Mouse (Mus musculus) liver, postnatal 0 days (tissue): ENCODE measurements around the gene Mcu. TPM values are rescaled to one million over a fixed set of nuclear protein-coding genes. Genes with fewer than 3 reads are reported as not detected.

Experiments used
- ATAC-seq: fragments of 200-750 bp; cut with Nextera tagmentation; 2 replicates; pipeline ENCODE4 v1.8.0; 2017; ENCODE audit warnings: mild to moderate bottlenecking, moderate library complexity
- DNase-seq: peaks from one replicate; pipeline ENCODE4 v3.0.0-alpha.2; 2016
- H3K27ac ChIP-seq: fragments of 300-500 bp; sonication (generic); 2 replicates; pipeline ENCODE4 v1.5.1; 2014; ENCODE audit warnings: antibody characterized with exemption, moderate library complexity, mild to moderate bottlenecking, low read depth
- H3K27me3 ChIP-seq: fragments of 300-500 bp; sonication (generic); 2 replicates; pipeline ENCODE4 v1.6.1; 2014; ENCODE audit warnings: low read length, control low read depth, mixed read lengths; ENCODE audit not compliant: insufficient read depth
- H3K36me3 ChIP-seq: fragments of 300-500 bp; sonication (generic); replicated peaks from 2 replicates; pipeline ENCODE4 v1.6.1; 2014; ENCODE audit warnings: mild to moderate bottlenecking, control low read depth, low read length, moderate library complexity, mixed read lengths; ENCODE audit not compliant: insufficient read depth
- H3K4me1 ChIP-seq: fragments of 300-500 bp; sonication (generic); 2 replicates; pipeline ENCODE4 v1.6.1; 2014; ENCODE audit warnings: antibody characterized with exemption, mild to moderate bottlenecking, control low read depth; ENCODE audit not compliant: insufficient read depth
- H3K4me2 ChIP-seq: fragments of 300-500 bp; sonication (generic); 2 replicates; pipeline ENCODE4 v1.6.1; 2014; ENCODE audit warnings: low read depth, mild to moderate bottlenecking, low read length, moderate library complexity, mixed read lengths
- H3K4me3 ChIP-seq: fragments of 300-500 bp; sonication (generic); 2 replicates; pipeline ENCODE4 v1.5.1; 2014; ENCODE audit warnings: low read depth, low read length
- H3K9ac ChIP-seq: fragments of 300-500 bp; sonication (generic); replicated peaks from 2 replicates; pipeline ENCODE4 v1.6.1; 2014; ENCODE audit warnings: mild to moderate bottlenecking, moderate library complexity
- H3K9me3 ChIP-seq: fragments of 300-500 bp; sonication (generic); 2 replicates; pipeline ENCODE4 v1.6.1; 2016; ENCODE audit warnings: mild to moderate bottlenecking, control low read depth, low read length, mixed read lengths
- CTCF ChIP-seq: sonication (generic); IDR thresholded peaks from 2 replicates; pipeline ENCODE4 v1.5.1; 2016; ENCODE audit warnings: antibody characterized with exemption, low read depth
- EP300 ChIP-seq: IDR thresholded peaks from 2 replicates; pipeline ENCODE4 v1.6.1; 2016; ENCODE audit warnings: antibody characterized with exemption, low read depth, mild to moderate bottlenecking
- WGBS: fragments of 180-500 bp; shearing (Covaris S2); extraction: QIAGEN DNeasy Blood & Tissue Kit; methylation state at CpG from one replicate; pipeline ENCODE4 v1.1.7; 2014; ENCODE audit not compliant: insufficient replicate concordance; 5-methylcytosine and 5-hydroxymethylcytosine counted together
- polyA plus RNA-seq: library from polyadenylated mRNA; unstranded; fragments of >200 nt; fragmentation: Nextera tagmentation; extraction: Ambion mirVana; gene quantifications from 2 replicates; pipeline ENCODE4 v1.2.1, GENCODE M21; 2015

Gene Mcu
- polyA plus RNA-seq, 1 experiment from 2014 or later = 13.5 TPM

DNA sequence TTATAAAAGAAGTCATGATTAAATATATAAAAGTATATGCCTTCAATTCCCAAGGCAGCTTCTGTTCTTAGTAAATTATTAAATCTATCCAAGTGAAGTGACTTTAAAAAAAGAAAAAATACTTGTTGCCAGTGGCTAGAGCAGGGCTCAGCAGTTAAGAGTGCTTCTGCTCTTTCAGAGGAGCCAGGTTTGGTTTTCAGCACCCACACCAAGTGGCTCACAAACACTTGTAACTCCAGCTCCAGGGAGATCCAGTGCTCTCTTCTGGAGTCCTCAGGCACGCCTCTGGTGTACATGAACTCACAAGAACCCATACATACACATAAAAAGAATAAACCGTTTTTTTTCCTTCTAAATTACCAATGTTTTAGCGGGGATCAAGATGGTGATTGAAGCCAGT lies 116.3 kb downstream of the Mcu start:
- Histone ChIP-seq H3K9ac (no peak overlapping the region), H3K4me3 (no peak overlapping the region), H3K27ac (no peak overlapping the region), H3K4me2 (no peak overlapping the region), H3K36me3 (no peaks in the 10 kb centered on the region), H3K9me3 (no peaks in the 10 kb centered on the region), H3K4me1 (peaks cover 5% of the 10 kb centered on the region), H3K27me3 (no peaks in the 10 kb centered on the region)
- 74% methylated on average over 3 of the region's 3 CpGs for WGBS
- TF ChIP-seq CTCF (no peak), EP300 (no peak)
- ATAC-seq (no peak), DNase-seq (no peak)

DNA sequence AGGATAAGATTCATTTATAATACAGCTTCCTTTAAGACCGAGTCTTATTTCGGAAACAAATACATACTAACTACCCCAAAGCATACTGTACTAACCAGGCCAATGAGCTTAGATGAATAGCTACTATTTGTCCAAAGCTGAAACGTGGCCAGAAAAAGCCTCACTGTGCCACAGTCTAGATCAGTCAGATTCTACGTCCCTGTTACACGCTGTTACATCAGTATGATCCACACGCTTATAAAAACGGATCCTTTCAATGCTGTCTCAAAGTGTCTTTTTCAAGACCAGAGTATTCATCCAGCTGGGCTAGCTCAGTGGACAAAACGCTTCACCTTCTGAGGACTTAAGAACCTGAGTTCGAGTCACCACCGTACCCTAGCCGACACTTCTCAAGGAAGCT lies 119.5 kb downstream of the Mcu start:
- no peak overlapping the region for H3K4me3 ChIP-seq

DNA sequence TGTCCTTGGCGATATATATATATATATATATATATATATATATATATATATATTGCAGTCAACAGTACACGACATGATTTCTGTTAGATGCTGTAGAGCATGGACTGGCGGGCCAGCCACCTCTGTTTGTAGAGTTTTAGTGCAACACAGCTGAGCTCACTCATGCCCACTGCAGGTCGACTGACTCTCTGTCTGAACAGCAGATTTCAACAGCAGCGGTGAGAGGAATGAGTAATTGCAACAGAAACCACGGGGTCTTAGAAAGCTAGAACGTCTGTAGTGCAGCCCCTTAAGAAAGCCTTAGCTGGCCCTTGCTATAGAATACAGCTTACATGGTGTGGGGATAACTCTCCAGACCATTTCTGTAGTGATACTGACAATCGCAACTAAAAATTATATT lies 121.6 kb downstream of the Mcu start:
- 63% methylated on average over 8 of the region's 8 CpGs for WGBS
- H3K27me3 ChIP-seq = no peaks in the 10 kb centered on the region
- H3K27ac ChIP-seq = no peak overlapping the region
- ATAC-seq = no peak
- no peaks in the 10 kb centered on the region for H3K4me1 ChIP-seq
- DNase-seq = no peak
- H3K36me3 ChIP-seq = peaks cover 5% of the 10 kb centered on the region; the same call in 1 of the 2 replicates
- H3K9ac ChIP-seq = no peak overlapping the region
- H3K4me3 ChIP-seq = no peak overlapping the region
- no peak overlapping the region for H3K4me2 ChIP-seq
- TF ChIP-seq EP300 (no peak), CTCF (no peak)
- peaks cover 9% of the 10 kb centered on the region; the same call in 1 of the 2 replicates for H3K9me3 ChIP-seq

More for the DNA sequence above, 119.5 kb downstream of the Mcu start:
- no peak for DNase-seq
- no peak for TF ChIP-seq EP300
- TF ChIP-seq CTCF = no peak
- Histone ChIP-seq H3K4me1 (no peaks in the 10 kb centered on the region), H3K4me2 (no peak overlapping the region), H3K9ac (no peak overlapping the region), H3K36me3 (no peaks in the 10 kb centered on the region), H3K27ac (no peak overlapping the region), H3K9me3 (no peaks in the 10 kb centered on the region), H3K27me3 (no peaks in the 10 kb centered on the region)
- no peak for ATAC-seq
- WGBS = 84% methylated on average over 11 of the region's 11 CpGs

DNA sequence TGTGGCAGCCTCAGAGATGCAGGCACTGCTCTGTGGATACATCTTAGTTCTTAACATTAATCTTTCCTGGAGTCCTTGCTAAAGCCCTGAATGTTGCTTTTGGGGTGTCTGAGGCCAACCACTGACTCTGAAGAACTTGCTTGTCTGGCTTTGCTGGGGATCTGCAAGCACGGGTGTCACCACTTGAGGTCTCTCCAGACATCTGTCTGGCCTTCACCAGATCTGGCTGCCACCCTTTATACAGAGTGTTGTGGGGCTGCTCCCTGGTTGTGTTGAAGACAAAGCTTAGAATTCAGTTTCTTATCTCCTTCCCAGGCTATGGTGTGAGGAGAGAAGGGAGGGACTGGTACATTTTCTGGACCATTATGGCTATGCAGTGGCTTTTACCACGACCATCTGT lies 122.4 kb downstream of the Mcu start:
- DNase-seq = no peak
- TF ChIP-seq CTCF = peak; percentile 38
- no peak for TF ChIP-seq EP300
- Histone ChIP-seq H3K9me3 (peaks cover 9% of the 10 kb centered on the region; the same call in 1 of the 2 replicates), H3K4me2 (no peak overlapping the region), H3K9ac (no peak overlapping the region), H3K36me3 (peaks cover 5% of the 10 kb centered on the region; the same call in 1 of the 2 replicates), H3K27ac (no peak overlapping the region), H3K27me3 (no peaks in the 10 kb centered on the region), H3K4me3 (no peak overlapping the region), H3K4me1 (no peaks in the 10 kb centered on the region)
- 33% methylated on average over 2 of the region's 2 CpGs for WGBS
- ATAC-seq = no peak

DNA sequence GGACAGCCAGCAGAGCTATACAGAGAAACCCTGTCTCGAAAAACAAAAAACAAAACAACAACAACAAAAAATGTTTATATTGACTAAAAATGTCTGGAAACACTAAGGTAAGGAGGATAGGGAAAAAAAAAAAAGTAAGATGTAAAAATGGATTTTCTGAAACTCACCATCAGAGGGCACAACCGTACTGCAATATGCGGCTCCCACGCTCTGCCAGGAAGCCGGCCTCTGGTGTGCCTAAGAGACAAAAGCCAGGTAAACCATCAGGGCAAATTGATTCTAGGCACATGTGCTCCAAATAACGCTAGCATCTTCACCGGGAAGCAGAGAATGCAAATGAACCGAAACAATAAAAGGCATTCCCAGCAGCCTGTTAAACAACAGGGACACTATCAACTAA lies 125.6 kb downstream of the Mcu start:
- H3K4me1 ChIP-seq = no peaks in the 10 kb centered on the region
- ATAC-seq (no peak), DNase-seq (no peak)
- H3K4me3 ChIP-seq = no peak overlapping the region
- H3K9ac ChIP-seq = no peak overlapping the region
- no peak overlapping the region for H3K4me2 ChIP-seq
- H3K36me3 ChIP-seq = peaks cover 10% of the 10 kb centered on the region; the same call in 1 of the 2 replicates
- no peaks in the 10 kb centered on the region for H3K27me3 ChIP-seq
- peaks cover 9% of the 10 kb centered on the region; the same call in 1 of the 2 replicates for H3K9me3 ChIP-seq
- no peak overlapping the region for H3K27ac ChIP-seq
- WGBS = 79% methylated on average over 8 of the region's 8 CpGs
- no peak for TF ChIP-seq EP300
- TF ChIP-seq CTCF = 0 out of 2 replicates have a peak, but pooled peaks have one; percentile 18

DNA sequence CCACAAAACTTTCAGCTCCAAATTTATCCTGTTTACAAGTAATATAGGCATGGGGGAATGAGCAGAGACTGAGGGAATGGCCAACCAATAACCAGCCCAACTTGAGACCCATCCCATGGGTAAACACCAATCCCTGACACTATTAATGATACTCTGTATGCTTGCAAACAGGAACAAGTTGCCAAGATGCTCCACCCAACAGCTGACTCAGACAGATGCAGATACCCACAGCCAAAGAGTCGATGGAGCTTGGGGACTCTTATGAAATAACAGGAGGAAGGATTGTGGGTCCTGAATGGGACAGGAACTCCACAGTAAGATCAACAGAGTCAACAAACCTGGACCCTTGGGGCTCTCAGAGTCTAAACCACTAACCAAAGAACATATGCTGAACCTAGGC lies 127.1 kb downstream of the Mcu start:
- H3K27me3 ChIP-seq = no peaks in the 10 kb centered on the region
- no peak for TF ChIP-seq CTCF
- TF ChIP-seq EP300 = no peak
- peaks cover 9% of the 10 kb centered on the region; the same call in 1 of the 2 replicates for H3K9me3 ChIP-seq
- no peak overlapping the region for H3K4me2 ChIP-seq
- WGBS = 73% methylated on average over 1 of the region's 1 CpGs
- H3K27ac ChIP-seq = no peak overlapping the region
- no peaks in the 10 kb centered on the region for H3K4me1 ChIP-seq
- DNase-seq (no peak), ATAC-seq (no peak)
- no peak overlapping the region for H3K9ac ChIP-seq
- H3K4me3 ChIP-seq = no peak overlapping the region
- peaks cover 10% of the 10 kb centered on the region; the same call in 1 of the 2 replicates for H3K36me3 ChIP-seq
